Mouse (Mus musculus): ENCODE results near the gene Trpc5os.

Trpc5os gene

GRCm38 (mm10) chrX:144456281-144456680 is at the start of gene Trpc5os:
TSS of gene Trpc5os (plus strand) at chrX:144456581.
- DNase-seq: no peak

DNA sequence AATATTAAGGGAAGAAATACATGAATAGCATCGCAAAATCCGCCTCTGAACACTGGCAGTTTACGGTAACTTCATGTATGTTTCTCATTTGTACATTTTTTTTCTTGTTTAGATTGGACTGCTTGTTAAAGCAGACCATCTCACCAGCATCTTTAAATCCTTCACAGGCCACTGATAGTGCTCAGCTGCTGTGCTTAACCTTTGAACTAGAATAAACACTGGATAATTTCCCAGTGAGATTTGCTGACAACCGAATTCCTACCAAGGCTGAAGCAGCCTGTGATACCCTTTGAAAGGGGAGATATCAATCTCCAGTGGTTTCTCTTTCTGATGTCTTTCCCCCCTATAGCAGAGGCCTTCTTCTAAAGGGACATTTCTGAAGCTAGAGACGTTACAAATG is 48.3 kb upstream of the Trpc5os start:
- no peak for DNase-seq

GRCm38 (mm10) chrX:144420259-144420658 is 36.1 kb upstream of the Trpc5os start:
- DNase-seq: no peak

GRCm38 (mm10) chrX:144421091-144421490 is 35.3 kb upstream of the Trpc5os start:
- DNase-seq: no peak

DNA sequence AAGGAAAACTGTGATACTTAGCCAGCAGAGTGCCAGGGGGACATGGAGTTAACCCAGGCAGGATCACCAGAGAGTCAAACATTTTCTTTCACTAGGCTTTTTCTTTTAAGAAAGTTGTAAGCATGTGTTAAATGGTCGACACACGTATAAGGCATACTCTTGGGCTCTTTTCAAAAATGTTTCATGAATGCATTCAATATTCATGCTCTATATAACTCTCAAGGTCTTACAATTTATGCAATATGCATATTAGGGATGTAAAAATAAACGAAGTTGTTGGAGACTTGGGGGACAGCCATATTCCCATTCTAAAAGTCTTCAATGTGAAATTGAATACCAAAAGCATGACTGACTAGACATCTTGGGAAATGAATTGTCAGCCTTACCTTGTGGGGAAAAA is 32.5 kb upstream of the Trpc5os start:
- DNase-seq: no peak

GRCm38 (mm10) chrX:144464416-144464815 is 8.0 kb downstream of the Trpc5os start:
- DNase-seq: no peak

DNA sequence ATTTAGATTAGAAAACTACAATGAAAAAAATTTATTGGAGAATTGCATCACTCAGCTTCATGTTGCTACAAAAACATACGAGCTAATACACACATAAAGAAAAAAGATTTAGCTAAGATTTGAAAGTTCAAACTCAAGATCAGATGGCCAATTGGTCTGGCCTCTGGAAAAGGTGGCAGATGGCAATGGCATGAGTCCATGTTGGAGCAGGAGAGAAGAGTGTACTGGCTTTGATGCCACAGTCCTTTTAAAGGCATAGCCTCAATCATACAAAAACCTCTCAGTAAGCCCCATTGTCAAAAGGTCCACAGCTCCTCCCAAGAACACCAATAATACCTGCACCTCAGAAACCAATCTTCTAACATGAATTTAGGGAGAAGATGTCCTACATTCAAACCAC is 35.0 kb downstream of the Trpc5os start:
- DNase-seq: no peak

- no peak for DNase-seq
Observed at GRCm38 (mm10) chrX:144523239-144523638, 66.9 kb downstream of the Trpc5os start.

GRCm38 (mm10) chrX:144526042-144526441 is 69.7 kb downstream of the Trpc5os start:
- DNase-seq: no peak

Measured in kidney, adult 18-20 months (tissue).